Mouse (Mus musculus) ES-E14 (cell line): ENCODE data around the gene Cxadr.

Experiments
- CHD2 ChIP-seq: IDR thresholded peaks from 2 replicates; pipeline ENCODE4 v1.6.1; 2014; ENCODE audit warnings: mild to moderate bottlenecking, low read depth, low read length, inconsistent platforms
- HCFC1 ChIP-seq: IDR thresholded peaks from 2 replicates; pipeline ENCODE4 v1.6.1; 2012; ENCODE audit warnings: low read length, inconsistent platforms, borderline replicate concordance; ENCODE audit not compliant: insufficient read depth

DNA sequence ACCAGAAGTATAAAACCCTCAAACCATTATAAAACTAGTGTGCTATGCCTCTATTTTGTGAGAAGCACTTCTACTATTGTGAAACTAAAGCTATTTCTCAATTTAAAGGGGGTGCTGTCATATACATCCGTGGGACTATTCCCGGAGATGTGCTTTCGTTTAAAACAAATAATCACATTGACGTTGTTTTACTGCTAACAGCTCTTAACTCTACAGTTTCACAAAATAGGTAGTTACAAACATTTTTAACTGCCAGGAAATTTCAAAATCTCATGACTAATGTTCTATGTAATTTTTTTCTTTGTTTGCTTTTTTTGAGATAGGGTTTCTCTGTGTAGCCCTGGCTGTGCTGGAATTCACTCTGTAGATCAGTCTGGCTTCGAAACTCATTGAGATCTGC is 77.2 kb downstream of the Cxadr start:
- TF ChIP-seq CHD2 (no peak), HCFC1 (no peak)
